Mouse (Mus musculus) monocyte, adult 2 months (primary cell): Measurements from ENCODE around the gene Olfr723.
"Not testable (repeated sequence)": the region's sequence is repeated elsewhere in the genome, so short reads cannot be mapped to it uniquely, and the experiment has no call there.

ENCODE experiments used
- DNase-seq, 2 experiments: peaks; one replicate each; pipeline ENCODE4 v3.0.0; 2022; ENCODE audit warnings: low spot score in 2 of 2, low read depth in 1 of 2

The Olfr723 gene

GRCm38 (mm10) chr14:49931687-49932086 lies at the start of gene Olfr723:
Olfr723 (minus strand) TSS chr14:49931787.
- not testable (repeated sequence) for DNase-seq

- DNase-seq = not testable (repeated sequence)
These were observed 31.6 kb upstream of the Olfr723 start, which contains the start of gene Olfr724 for GRCm38 (mm10) chr14:49963174-49963573. Olfr724 (minus strand) TSS chr14:49963274.

GRCm38 (mm10) chr14:49955890-49956289 lies 24.3 kb upstream of the Olfr723 start:
- no peak for DNase-seq

GRCm38 (mm10) chr14:49901899-49902298 lies 29.7 kb downstream of the Olfr723 start, which contains the start of gene Olfr722:
Olfr722 (minus strand) TSS chr14:49901999.
- DNase-seq = no peak
